Mouse (Mus musculus): ENCODE data around the gene Catsperb. TPM values are rescaled to one million over a fixed set of nuclear protein-coding genes. Genes with fewer than 3 reads are reported as not detected.
"Not testable (repeated sequence)": the region's sequence is repeated elsewhere in the genome, so short reads cannot be mapped to it uniquely, and the experiment has no call there.

The Catsperb gene
- polyA plus RNA-seq (2012; rRNA removed), result not detected in 2 replicates

- not testable (repeated sequence) for H3K27me3 ChIP-seq (ENCODE audit: control insufficient read depth, insufficient read depth, low read length); H3K4me3 ChIP-seq (ENCODE audit: control insufficient read depth, insufficient read depth, low read length); H3K4me1 ChIP-seq (replicated peaks; ENCODE audit: control insufficient read depth, insufficient read depth, low read length); H3K36me3 ChIP-seq (ENCODE audit: control insufficient read depth, insufficient read depth, low read length); DNase-seq; H3K27ac ChIP-seq (ENCODE audit: control insufficient read depth, insufficient read depth, low read length)
- WGBS, result 91% methylated on average over 1 of the region's 1 CpGs
Measured at GRCm38 (mm10) chr12:101404353-101404752, at the start of gene Catsperb. Catsperb (plus strand) TSS chr12:101404653.

- 86% methylated on average over 1 of the region's 1 CpGs for WGBS
- H3K27me3 ChIP-seq (ENCODE audit: control insufficient read depth, insufficient read depth, low read length); DNase-seq; H3K36me3 ChIP-seq (ENCODE audit: control insufficient read depth, insufficient read depth, low read length); H3K4me3 ChIP-seq (ENCODE audit: control insufficient read depth, insufficient read depth, low read length); H3K27ac ChIP-seq (ENCODE audit: control insufficient read depth, insufficient read depth, low read length); H3K4me1 ChIP-seq (replicated peaks; ENCODE audit: control insufficient read depth, insufficient read depth, low read length): not testable (repeated sequence)
Measured at GRCm38 (mm10) chr12:101361468-101361867, 43.0 kb upstream of the Catsperb start.

- H3K27ac ChIP-seq (ENCODE audit: control insufficient read depth, insufficient read depth, low read length); DNase-seq; H3K36me3 ChIP-seq (ENCODE audit: control insufficient read depth, insufficient read depth, low read length); H3K27me3 ChIP-seq (ENCODE audit: control insufficient read depth, insufficient read depth, low read length); H3K4me3 ChIP-seq (ENCODE audit: control insufficient read depth, insufficient read depth, low read length); H3K4me1 ChIP-seq (replicated peaks; ENCODE audit: control insufficient read depth, insufficient read depth, low read length): not testable (repeated sequence)
- WGBS, result 75% methylated on average over 1 of the region's 1 CpGs
Measured at GRCm38 (mm10) chr12:101381460-101381859, 23.0 kb upstream of the Catsperb start.

- no peaks in the 10 kb centered on the region for H3K36me3 ChIP-seq (ENCODE audit: control insufficient read depth, insufficient read depth, low read length)
- no peak overlapping the region for H3K4me3 ChIP-seq (ENCODE audit: control insufficient read depth, insufficient read depth, low read length)
- no peak for DNase-seq
- H3K27me3 ChIP-seq (ENCODE audit: control insufficient read depth, insufficient read depth, low read length), result no peaks in the 10 kb centered on the region
- TF ChIP-seq CTCF (IDR thresholded peaks at IDR 0.05; ENCODE audit: borderline replicate concordance, control insufficient read depth, extremely low read depth, insufficient read depth, low read length, poor library complexity) (no peak), POLR2A (IDR thresholded peaks at IDR 0.05; ENCODE audit: control insufficient read depth, extremely low read depth, insufficient read depth, low read length, poor library complexity) (no peak)
- H3K27ac ChIP-seq (ENCODE audit: control insufficient read depth, insufficient read depth, low read length), result no peak overlapping the region
- 79% methylated on average over 1 of the region's 1 CpGs for WGBS
- H3K4me1 ChIP-seq (replicated peaks; ENCODE audit: control insufficient read depth, insufficient read depth, low read length), result no peaks in the 10 kb centered on the region
Measured at GRCm38 (mm10) chr12:101426131-101426530, 21.7 kb downstream of the Catsperb start.

GRCm38 (mm10) chr12:101462051-101462450 lies 57.6 kb downstream of the Catsperb start:
- Histone ChIP-seq H3K4me1 (replicated peaks; ENCODE audit: control insufficient read depth, insufficient read depth, low read length) (no peaks in the 10 kb centered on the region), H3K36me3 (ENCODE audit: control insufficient read depth, insufficient read depth, low read length) (no peaks in the 10 kb centered on the region), H3K27ac (ENCODE audit: control insufficient read depth, insufficient read depth, low read length) (no peak overlapping the region), H3K4me3 (ENCODE audit: control insufficient read depth, insufficient read depth, low read length) (no peak overlapping the region), H3K27me3 (ENCODE audit: control insufficient read depth, insufficient read depth, low read length) (no peaks in the 10 kb centered on the region)
- DNase-seq, result no peak
- TF ChIP-seq CTCF (IDR thresholded peaks at IDR 0.05; ENCODE audit: borderline replicate concordance, control insufficient read depth, extremely low read depth, insufficient read depth, low read length, poor library complexity) (no peak), POLR2A (IDR thresholded peaks at IDR 0.05; ENCODE audit: control insufficient read depth, extremely low read depth, insufficient read depth, low read length, poor library complexity) (no peak)
- 93% methylated on average over 5 of the region's 5 CpGs for WGBS

GRCm38 (mm10) chr12:101483571-101483970 lies 79.1 kb downstream of the Catsperb start:
- TF ChIP-seq CTCF (IDR thresholded peaks at IDR 0.05; ENCODE audit: borderline replicate concordance, control insufficient read depth, extremely low read depth, insufficient read depth, low read length, poor library complexity), result no peak
- TF ChIP-seq POLR2A (IDR thresholded peaks at IDR 0.05; ENCODE audit: control insufficient read depth, extremely low read depth, insufficient read depth, low read length, poor library complexity), result no peak
- no peaks in the 10 kb centered on the region for H3K4me1 ChIP-seq (replicated peaks; ENCODE audit: control insufficient read depth, insufficient read depth, low read length)
- no peak overlapping the region for H3K4me3 ChIP-seq (ENCODE audit: control insufficient read depth, insufficient read depth, low read length)
- H3K27ac ChIP-seq (ENCODE audit: control insufficient read depth, insufficient read depth, low read length), result no peak overlapping the region
- DNase-seq, result no peak
- H3K36me3 ChIP-seq (ENCODE audit: control insufficient read depth, insufficient read depth, low read length), result no peaks in the 10 kb centered on the region
- H3K27me3 ChIP-seq (ENCODE audit: control insufficient read depth, insufficient read depth, low read length), result no peaks in the 10 kb centered on the region

GRCm38 (mm10) chr12:101511326-101511725 lies 106.9 kb downstream of the Catsperb start:
- not testable (repeated sequence) for H3K27me3 ChIP-seq (ENCODE audit: control insufficient read depth, insufficient read depth, low read length); H3K4me1 ChIP-seq (replicated peaks; ENCODE audit: control insufficient read depth, insufficient read depth, low read length); DNase-seq; H3K27ac ChIP-seq (ENCODE audit: control insufficient read depth, insufficient read depth, low read length); H3K4me3 ChIP-seq (ENCODE audit: control insufficient read depth, insufficient read depth, low read length); H3K36me3 ChIP-seq (ENCODE audit: control insufficient read depth, insufficient read depth, low read length)
- WGBS, result 81% methylated on average over 2 of the region's 2 CpGs

- H3K4me3 ChIP-seq (ENCODE audit: control insufficient read depth, insufficient read depth, low read length); H3K4me1 ChIP-seq (replicated peaks; ENCODE audit: control insufficient read depth, insufficient read depth, low read length); H3K27ac ChIP-seq (ENCODE audit: control insufficient read depth, insufficient read depth, low read length); H3K36me3 ChIP-seq (ENCODE audit: control insufficient read depth, insufficient read depth, low read length); H3K27me3 ChIP-seq (ENCODE audit: control insufficient read depth, insufficient read depth, low read length); DNase-seq: not testable (repeated sequence)
Measured at GRCm38 (mm10) chr12:101606622-101607021, 202.2 kb downstream of the Catsperb start.
